Mouse (Mus musculus) heart, postnatal 4 days (tissue): ENCODE data around the gene Hspa4l. TPM values are rescaled to one million over a fixed set of nuclear protein-coding genes. Genes with fewer than 3 reads are reported as not detected.
"Not testable (repeated sequence)": the region's sequence is repeated elsewhere in the genome, so short reads cannot be mapped to it uniquely, and the experiment has no call there.

ENCODE experiments used
- DNase-seq: peaks from one replicate; pipeline ENCODE4 v3.0.0; 2021
- total RNA-seq, 2 experiments: library from RNA; stranded (reverse); gene quantifications; 2 replicates each; pipeline ENCODE4 v1.2.3; 2021

The Hspa4l gene
- total RNA-seq, 2 experiments from 2014 or later, result 40.5 to 44.6 TPM

GRCm38 (mm10) chr3:40845521-40845920, 101.2 kb downstream of the Hspa4l start:
- not testable (repeated sequence) for DNase-seq

Other genes with a start within 250 kb of the Hspa4l start
- gene Intu, start 213.2 kb upstream of the Hspa4l start, total RNA-seq, result 1 to 10 TPM; 7.0 to 7.6 TPM
- 1 to 10 TPM in 1 of 2 experiments, under 1 TPM in 1; 0.90 to 1.0 TPM for gene Slc25a31, start 35.6 kb upstream of the Hspa4l start, total RNA-seq
- 10 to 100 TPM; 24.5 to 28.3 TPM for gene Plk4, start 55.5 kb downstream of the Hspa4l start, total RNA-seq
- gene Mfsd8, start 102.4 kb downstream of the Hspa4l start, total RNA-seq, result 10 to 100 TPM; 13.2 to 14.7 TPM
- gene Abhd18, start 102.5 kb downstream of the Hspa4l start, total RNA-seq, result 10 to 100 TPM; 28.9 to 33.0 TPM
- under 1 TPM in 1 of 2 experiments, not detected in 1; 0.14 TPM for gene 1700034I23Rik, start 158.0 kb downstream of the Hspa4l start, total RNA-seq
- gene Larp1b, start 205.3 kb downstream of the Hspa4l start, total RNA-seq, result 10 to 100 TPM; 54.3 to 56.0 TPM